Mouse (Mus musculus): ENCODE results near the gene Ncoa7.

Ncoa7 gene

DNA sequence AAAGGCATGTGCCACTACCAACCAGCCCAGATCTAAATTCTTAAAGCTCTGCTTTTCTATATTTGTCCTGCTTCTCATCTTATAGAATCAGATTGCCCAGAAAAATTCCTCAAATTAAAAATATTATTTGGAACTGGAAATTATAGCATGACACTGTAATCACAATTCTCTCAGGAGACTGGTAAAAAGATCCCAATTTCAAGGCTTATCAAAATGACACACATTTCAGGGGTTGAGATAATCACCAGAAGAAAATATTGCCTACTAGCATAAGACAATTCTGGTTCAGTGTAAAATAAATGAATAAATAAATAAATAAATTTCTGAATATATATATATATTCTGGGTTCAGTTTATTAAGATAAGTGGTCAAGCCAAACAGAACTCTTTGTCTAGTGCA, 193.5 kb downstream of the Ncoa7 start:
- in situ Hi-C loops (cut with MboI; ENCODE audit: low sequenced_read_pairs), result no loop called here

DNA sequence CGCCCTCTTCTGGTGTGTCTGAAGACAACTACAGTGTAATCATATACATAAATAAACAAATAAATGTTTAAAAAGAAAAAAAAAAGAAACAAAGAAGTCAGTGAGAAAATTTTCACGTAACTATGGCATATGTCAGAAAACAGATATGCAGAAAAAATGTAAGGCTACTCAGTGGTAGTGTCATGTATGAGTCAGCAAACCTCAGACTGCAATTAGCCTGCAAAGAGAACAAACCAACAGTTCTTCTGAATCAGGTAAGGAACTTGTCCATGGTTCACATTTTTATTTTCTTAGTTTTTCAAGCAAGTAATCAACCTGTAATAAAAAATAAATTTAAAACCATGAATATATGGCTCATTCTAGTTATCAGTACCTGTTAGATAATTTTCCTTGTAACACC, 195.0 kb downstream of the Ncoa7 start:
- in situ Hi-C loops (cut with MboI; ENCODE audit: low sequenced_read_pairs), result no loop called here

DNA sequence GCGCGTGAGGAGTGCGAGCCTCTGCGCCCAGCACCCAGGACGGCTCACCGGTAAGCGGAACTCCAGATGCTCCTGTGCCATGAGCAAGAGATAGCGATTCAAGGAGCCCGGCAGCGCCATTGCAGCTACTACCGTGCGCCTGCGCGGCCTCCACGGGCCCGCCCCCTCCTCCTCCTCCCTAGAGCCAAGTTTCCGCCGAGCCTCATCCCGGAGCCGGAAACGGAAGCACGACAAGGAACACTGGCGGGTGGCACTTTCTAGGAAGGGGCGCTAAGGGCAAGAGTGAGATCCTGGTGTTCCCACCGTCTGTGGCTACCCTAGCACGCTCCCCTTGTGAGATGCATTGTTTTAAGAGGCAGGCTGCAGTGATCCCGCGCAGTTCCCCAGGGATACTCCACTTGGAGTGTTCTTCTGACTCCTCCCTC, 202.6 kb downstream of the Ncoa7 start, which contains the start of gene Trmt11:
TSS of gene Trmt11 (minus strand) at position 208 of the 425 bp plus-strand sequence.
- in situ Hi-C loops (cut with MboI; ENCODE audit: low sequenced_read_pairs), result no loop called here

DNA sequence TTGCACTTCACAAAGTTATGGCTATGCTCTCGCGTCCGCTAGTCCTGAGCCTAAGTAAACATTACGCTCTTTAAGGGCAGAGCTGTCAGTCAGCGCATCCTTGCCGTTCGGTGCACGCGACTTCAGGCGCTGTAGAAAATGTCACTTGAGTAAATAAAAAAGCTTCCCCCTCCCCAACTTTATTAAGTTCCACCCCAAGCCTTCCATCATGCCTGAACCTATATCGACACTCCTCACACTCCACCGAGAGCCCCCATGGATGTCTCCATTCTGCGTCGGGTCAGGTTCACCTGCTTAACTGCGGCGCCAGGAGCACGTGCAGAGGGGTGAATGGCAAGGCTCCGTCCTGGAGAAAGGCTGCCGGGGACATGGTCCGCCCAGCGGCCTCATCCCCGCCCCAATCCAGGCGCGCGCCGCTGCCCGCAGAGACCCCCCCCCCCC, 203.0 kb downstream of the Ncoa7 start:
- in situ Hi-C loops (cut with MboI; ENCODE audit: low sequenced_read_pairs), result no loop called here

DNA sequence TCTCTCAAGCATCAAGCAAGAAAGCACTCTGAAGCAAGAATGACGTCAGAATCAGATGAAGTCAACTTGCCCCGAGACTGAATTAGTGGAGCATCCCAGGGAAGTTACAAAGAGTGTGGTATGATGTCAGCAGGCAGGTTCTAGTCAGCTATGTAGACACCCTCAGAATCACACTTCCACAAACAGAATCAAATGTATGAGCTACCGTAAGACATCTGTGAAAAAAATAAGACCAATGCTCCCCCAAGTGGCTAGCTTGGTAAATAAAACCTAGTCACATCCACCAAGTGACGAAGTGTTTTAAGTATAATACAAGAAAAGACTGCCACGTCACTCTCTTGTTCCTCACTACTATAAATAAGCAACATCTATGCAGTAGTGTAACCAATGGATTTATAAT, 216.1 kb downstream of the Ncoa7 start:
- in situ Hi-C loops (cut with MboI; ENCODE audit: low sequenced_read_pairs), result no loop called here

DNA sequence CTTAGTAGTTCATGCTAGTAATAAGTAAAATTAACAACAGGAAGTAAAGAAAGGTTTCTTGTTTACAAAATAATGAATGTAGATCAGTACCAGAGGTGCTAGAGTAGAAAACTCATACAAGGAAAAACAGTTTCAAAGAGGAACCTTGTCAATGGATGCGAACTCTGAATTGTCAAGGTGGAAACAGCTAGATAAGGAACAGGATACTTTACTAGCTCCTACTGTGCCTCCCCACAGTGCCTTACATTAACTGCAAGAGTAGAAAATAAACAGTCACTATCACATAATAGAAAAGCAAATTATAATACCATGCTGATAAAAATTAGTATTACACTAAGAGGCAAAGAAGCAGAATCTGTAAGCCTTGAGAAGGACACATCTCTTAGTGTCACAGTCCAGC, 217.4 kb downstream of the Ncoa7 start:
- in situ Hi-C loops (cut with MboI; ENCODE audit: low sequenced_read_pairs), result no loop called here
